Mouse (Mus musculus) cortical plate, adult 2 months (tissue): ENCODE data around the gene Nfya.

Experiments
- CTCF ChIP-seq: fragments of 200-500 bp; IDR thresholded peaks from 2 replicates; pipeline ENCODE4 v1.5.1; 2011; ENCODE audit warnings: mild to moderate bottlenecking, control low read depth, low read length; ENCODE audit not compliant: insufficient read depth; ENCODE audit errors: extremely low read depth
- POLR2A ChIP-seq: fragments of 200-500 bp; IDR thresholded peaks from 2 replicates; pipeline ENCODE4 v1.6.1; 2011; ENCODE audit warnings: mild to moderate bottlenecking, low read length, control low read depth; ENCODE audit not compliant: insufficient read depth; ENCODE audit errors: extremely low read depth

DNA sequence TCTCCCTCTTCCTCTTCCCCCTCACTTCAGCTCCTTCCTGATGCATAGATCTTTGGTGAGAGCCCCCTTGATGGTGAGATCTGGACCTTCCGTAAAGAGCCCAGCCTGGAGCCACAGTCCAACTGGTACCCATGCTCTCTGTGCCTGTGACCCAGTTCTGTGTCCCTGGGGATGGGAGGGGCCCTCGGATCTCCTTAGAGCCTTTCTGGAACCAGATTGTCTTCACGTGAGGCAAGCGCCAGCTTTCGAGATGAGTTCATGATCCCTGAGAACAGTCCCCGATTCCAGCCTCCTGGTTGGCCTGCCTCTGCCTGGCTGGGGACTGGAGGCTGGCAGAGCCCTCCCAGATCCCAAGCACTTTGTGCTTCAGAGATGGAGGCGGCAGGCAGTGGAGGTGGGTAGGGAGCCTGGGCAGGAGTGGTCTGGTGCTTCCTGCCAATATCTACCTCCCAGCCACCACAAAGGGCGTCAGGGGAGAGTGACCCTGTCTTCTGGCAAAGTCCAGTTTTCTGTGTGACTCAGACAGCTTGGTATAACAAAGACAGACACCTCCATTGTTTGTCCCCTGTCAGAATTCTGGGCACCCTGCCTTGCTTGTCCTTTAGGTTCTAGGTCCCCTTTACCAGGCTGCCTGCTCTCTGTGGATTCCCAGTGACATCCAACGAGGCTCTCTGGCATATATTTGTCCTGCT lies 42.2 kb upstream of the Nfya start:
- TF ChIP-seq POLR2A (no peak), CTCF (no peak)
